Mouse (Mus musculus) liver, adult 2 months (tissue): Measurements from ENCODE around the gene Klhdc4. TPM values are rescaled to one million over a fixed set of nuclear protein-coding genes. Genes with fewer than 3 reads are reported as not detected.

Source experiments
- DNase-seq: peaks from one replicate; pipeline ENCODE4 v3.0.0-alpha.2; 2011; ENCODE audit warnings: low read depth, low spot score; ENCODE audit errors: extremely low read depth
- H3K27ac ChIP-seq: fragments of 200-500 bp; replicated peaks from 2 replicates; pipeline ENCODE4 v1.5.1; 2012; ENCODE audit warnings: low read depth, mild to moderate bottlenecking, control low read depth, inconsistent platforms, low read length; ENCODE audit not compliant: insufficient read depth
- H3K27me3 ChIP-seq: fragments of 200-500 bp; 2 replicates; pipeline ENCODE4 v1.6.1; 2012; ENCODE audit warnings: mild to moderate bottlenecking, moderate library complexity, low read length, inconsistent platforms; ENCODE audit not compliant: control insufficient read depth, insufficient read depth
- H3K36me3 ChIP-seq: fragments of 200-500 bp; 2 replicates; pipeline ENCODE4 v1.6.1; 2012; ENCODE audit warnings: low read length, inconsistent platforms; ENCODE audit not compliant: control insufficient read depth, insufficient read depth
- H3K4me1 ChIP-seq: fragments of 200-500 bp; 2 replicates; pipeline ENCODE4 v1.6.1; 2011; ENCODE audit warnings: low read length; ENCODE audit not compliant: control insufficient read depth, insufficient read depth
- H3K4me3 ChIP-seq: fragments of 200-500 bp; 2 replicates; pipeline ENCODE4 v1.5.1; 2011; ENCODE audit warnings: low read depth, mild to moderate bottlenecking, control low read depth, low read length, moderate library complexity; ENCODE audit not compliant: insufficient read depth
- H3K79me2 ChIP-seq: fragments of 200-500 bp; 2 replicates; pipeline ENCODE4 v1.6.1; 2012; ENCODE audit warnings: inconsistent platforms, mild to moderate bottlenecking, low read length, moderate library complexity; ENCODE audit not compliant: control insufficient read depth, insufficient read depth
- H3K9ac ChIP-seq: fragments of 200-500 bp; 2 replicates; pipeline ENCODE4 v1.6.1; 2012; ENCODE audit warnings: low read depth, mild to moderate bottlenecking, control low read depth, inconsistent platforms, low read length
- CTCF ChIP-seq: fragments of 200-500 bp; IDR thresholded peaks from 2 replicates; pipeline ENCODE4 v1.5.1; 2011; ENCODE audit warnings: low read depth, low read length, control low read depth
- POLR2A ChIP-seq: fragments of 200-500 bp; IDR thresholded peaks from 2 replicates; pipeline ENCODE4 v1.6.1; 2011; ENCODE audit warnings: low read length, control low read depth; ENCODE audit not compliant: insufficient read depth; ENCODE audit errors: extremely low read depth
- WGBS: fragments of 180-500 bp; shearing (Covaris S2); methylation state at CpG from one replicate; pipeline ENCODE4 v1.1.7; 2018; 5-methylcytosine and 5-hydroxymethylcytosine counted together
- polyA plus RNA-seq: library from polyadenylated mRNA; depleted of rRNA; stranded (reverse); fragments of >200 nt; gene quantifications from 2 replicates; pipeline ENCODE4 v1.2.3, GENCODE M21; 2012
- total RNA-seq: library from RNA; depleted of rRNA; stranded (reverse); fragments of >200 nt; gene quantifications from 2 replicates; pipeline ENCODE4 v1.2.3, GENCODE M21; 2014

Klhdc4 gene
- total and polyA plus RNA-seq, 2 experiments: 11.9 to 14.8 TPM

- Histone ChIP-seq H3K4me3 (no peak overlapping the region), H3K27me3 (no peaks in the 10 kb centered on the region), H3K36me3 (no peaks in the 10 kb centered on the region), H3K79me2 (no peaks in the 10 kb centered on the region), H3K4me1 (no peaks in the 10 kb centered on the region), H3K9ac (no peak overlapping the region), H3K27ac (no peak overlapping the region)
- 93% methylated on average over 8 of the region's 8 CpGs for WGBS
- DNase-seq: no peak
- TF ChIP-seq CTCF (no peak), POLR2A (no peak)
Measured at GRCm38 (mm10) chr8:121842064-121842955, 12.9 kb upstream of the Klhdc4 start.

- 48% methylated on average over 8 of the region's 8 CpGs for WGBS
- no peak overlapping the region for H3K4me3 ChIP-seq
- H3K4me1 ChIP-seq: no peaks in the 10 kb centered on the region
- H3K27ac ChIP-seq: no peak overlapping the region
- H3K27me3 ChIP-seq: no peaks in the 10 kb centered on the region
- no peaks in the 10 kb centered on the region for H3K79me2 ChIP-seq
- TF ChIP-seq CTCF (peak; percentile 57), POLR2A (no peak)
- no peak for DNase-seq
- no peaks in the 10 kb centered on the region for H3K36me3 ChIP-seq
- H3K9ac ChIP-seq: no peak overlapping the region
Measured at GRCm38 (mm10) chr8:121841242-121841641, 11.9 kb upstream of the Klhdc4 start.

GRCm38 (mm10) chr8:121832503-121832902 lies 3.1 kb upstream of the Klhdc4 start:
- peak; percentile 57 for DNase-seq
- H3K9ac ChIP-seq: no peak overlapping the region
- no peaks in the 10 kb centered on the region for H3K36me3 ChIP-seq
- TF ChIP-seq CTCF (0 out of 2 replicates have a peak, but pooled peaks have one; percentile 17), POLR2A (no peak)
- H3K79me2 ChIP-seq: peaks cover 16% of the 10 kb centered on the region; the same call in 1 of the 2 replicates
- no peak overlapping the region for H3K4me3 ChIP-seq
- 11% methylated on average over 6 of the region's 6 CpGs for WGBS
- H3K27me3 ChIP-seq: no peaks in the 10 kb centered on the region
- peaks cover 5% of the 10 kb centered on the region for H3K4me1 ChIP-seq
- no peak overlapping the region for H3K27ac ChIP-seq

- WGBS: 77% methylated on average over 2 of the region's 2 CpGs
- H3K79me2 ChIP-seq: peaks cover 17% of the 10 kb centered on the region; the same call in 1 of the 2 replicates
- no peak for DNase-seq
- H3K27ac ChIP-seq: no peak overlapping the region
- no peaks in the 10 kb centered on the region for H3K36me3 ChIP-seq
- peaks cover 5% of the 10 kb centered on the region for H3K4me1 ChIP-seq
- H3K9ac ChIP-seq: no peak overlapping the region
- no peaks in the 10 kb centered on the region for H3K27me3 ChIP-seq
- H3K4me3 ChIP-seq: no peak overlapping the region
- TF ChIP-seq CTCF: no peak
Measured at GRCm38 (mm10) chr8:121832061-121832460, 2.7 kb upstream of the Klhdc4 start.

- Histone ChIP-seq H3K27ac (no peak overlapping the region), H3K4me3 (peak overlapping the region; percentile 74), H3K4me1 (peaks cover 5% of the 10 kb centered on the region), H3K9ac (peak overlapping the region; percentile 57), H3K36me3 (no peaks in the 10 kb centered on the region), H3K27me3 (no peaks in the 10 kb centered on the region), H3K79me2 (peaks cover 18% of the 10 kb centered on the region; the same call in 1 of the 2 replicates)
- WGBS: 16% methylated on average over 18 of the region's 18 CpGs
- TF ChIP-seq CTCF (no peak), POLR2A (no peak)
- DNase-seq: no peak
Measured at GRCm38 (mm10) chr8:121829777-121830362, 501 bp upstream of the Klhdc4 start.
